Mouse (Mus musculus) stomach, postnatal 0 days (tissue): ENCODE results near the gene Coq2. TPM values are rescaled to one million over a fixed set of nuclear protein-coding genes. Genes with fewer than 3 reads are reported as not detected.
A peak's percentile ranks its signal among the peaks of the same experiment; 100 is the strongest.

ENCODE experiments used
- ATAC-seq: fragments of 200-750 bp; cut with Nextera tagmentation; 2 replicates; pipeline ENCODE4 v1.8.0; 2017; ENCODE audit not compliant: low FRiP score, low TSS enrichment
- DNase-seq: peaks from one replicate; pipeline ENCODE4 v3.0.0-alpha.2; 2016; ENCODE audit warnings: low spot score
- H3K27ac ChIP-seq: fragments of 300-500 bp; sonication (generic); replicated peaks from 2 replicates; pipeline ENCODE4 v1.5.1; 2014; ENCODE audit warnings: mild to moderate bottlenecking, control low read depth
- H3K27me3 ChIP-seq: fragments of 300-500 bp; sonication (generic); 2 replicates; pipeline ENCODE4 v1.6.1; 2014; ENCODE audit warnings: low read length; ENCODE audit not compliant: control insufficient read depth, insufficient read depth
- H3K36me3 ChIP-seq: fragments of 300-500 bp; sonication (generic); 2 replicates; pipeline ENCODE4 v1.6.1; 2014; ENCODE audit warnings: low read length, mixed read lengths; ENCODE audit not compliant: control insufficient read depth, insufficient read depth
- H3K4me1 ChIP-seq: fragments of 300-500 bp; sonication (generic); replicated peaks from 2 replicates; pipeline ENCODE4 v1.6.1; 2014; ENCODE audit warnings: antibody characterized with exemption; ENCODE audit not compliant: control insufficient read depth, insufficient read depth
- H3K4me2 ChIP-seq: fragments of 300-500 bp; sonication (generic); replicated peaks from 2 replicates; pipeline ENCODE4 v1.6.1; 2014; ENCODE audit warnings: low read depth, mild to moderate bottlenecking, control low read depth, moderate library complexity
- H3K4me3 ChIP-seq: fragments of 300-500 bp; sonication (generic); 2 replicates; pipeline ENCODE4 v1.5.1; 2014; ENCODE audit warnings: low read depth, low read length, control low read depth
- H3K9ac ChIP-seq: fragments of 300-500 bp; sonication (generic); 2 replicates; pipeline ENCODE4 v1.6.1; 2014; ENCODE audit warnings: mild to moderate bottlenecking, low read length, control low read depth, mixed read lengths
- H3K9me3 ChIP-seq: fragments of 300-500 bp; sonication (generic); 2 replicates; pipeline ENCODE4 v1.6.1; 2016; ENCODE audit warnings: low read length; ENCODE audit not compliant: control insufficient read depth
- CTCF ChIP-seq: IDR thresholded peaks from 2 replicates; pipeline ENCODE4 v1.5.1; 2016; ENCODE audit warnings: antibody characterized with exemption, low read depth, mild to moderate bottlenecking, moderate library complexity
- EP300 ChIP-seq: optimal IDR thresholded peaks from 2 replicates; pipeline ENCODE3; 2016; ENCODE audit warnings: antibody characterized with exemption
- WGBS: fragments of 180-500 bp; shearing (Covaris S2); extraction: QIAGEN DNeasy Blood & Tissue Kit; methylation state at CpG from one replicate; pipeline ENCODE4 v1.1.7; 2014; 5-methylcytosine and 5-hydroxymethylcytosine counted together
- polyA plus RNA-seq: library from polyadenylated mRNA; unstranded; fragments of >200 nt; fragmentation: Nextera tagmentation; extraction: Ambion mirVana; gene quantifications from 2 replicates; pipeline ENCODE4 v1.2.1, GENCODE M21; 2015

Gene Coq2
- polyA plus RNA-seq, 1 experiment from 2014 or later = 52.1 TPM

DNA sequence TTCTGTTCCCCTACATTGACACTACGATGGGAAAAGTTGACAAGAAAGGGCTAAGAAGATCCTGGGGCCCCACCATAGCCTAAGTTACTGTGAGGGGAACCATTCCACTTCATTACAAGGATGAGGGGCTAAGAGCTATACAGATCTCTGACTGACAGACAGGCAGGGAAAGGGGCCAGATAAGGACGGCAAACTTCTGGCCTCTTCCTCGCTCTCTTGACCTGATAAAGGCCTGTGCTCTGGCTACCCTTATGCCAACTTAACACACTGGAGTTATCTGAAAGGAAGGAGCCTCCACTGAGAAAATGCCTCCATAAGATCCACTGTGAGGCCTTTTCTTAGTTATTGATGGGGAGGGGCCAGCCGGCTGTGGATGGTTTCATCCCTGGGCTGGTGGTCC lies 39.0 kb downstream of the Coq2 start:
- no peaks in the 10 kb centered on the region for H3K4me1 ChIP-seq
- H3K27ac ChIP-seq = peak overlapping the region; percentile 65; the same call in 1 of the 2 replicates
- no peak for ATAC-seq
- H3K9ac ChIP-seq = no peak overlapping the region
- no peaks in the 10 kb centered on the region for H3K27me3 ChIP-seq
- TF ChIP-seq EP300 = no peak
- no peak for TF ChIP-seq CTCF
- no peak for DNase-seq
- 92% methylated on average over 4 of the region's 4 CpGs for WGBS
- no peak overlapping the region for H3K4me2 ChIP-seq
- no peak overlapping the region for H3K4me3 ChIP-seq
- H3K9me3 ChIP-seq = no peaks in the 10 kb centered on the region
- H3K36me3 ChIP-seq = no peaks in the 10 kb centered on the region

DNA sequence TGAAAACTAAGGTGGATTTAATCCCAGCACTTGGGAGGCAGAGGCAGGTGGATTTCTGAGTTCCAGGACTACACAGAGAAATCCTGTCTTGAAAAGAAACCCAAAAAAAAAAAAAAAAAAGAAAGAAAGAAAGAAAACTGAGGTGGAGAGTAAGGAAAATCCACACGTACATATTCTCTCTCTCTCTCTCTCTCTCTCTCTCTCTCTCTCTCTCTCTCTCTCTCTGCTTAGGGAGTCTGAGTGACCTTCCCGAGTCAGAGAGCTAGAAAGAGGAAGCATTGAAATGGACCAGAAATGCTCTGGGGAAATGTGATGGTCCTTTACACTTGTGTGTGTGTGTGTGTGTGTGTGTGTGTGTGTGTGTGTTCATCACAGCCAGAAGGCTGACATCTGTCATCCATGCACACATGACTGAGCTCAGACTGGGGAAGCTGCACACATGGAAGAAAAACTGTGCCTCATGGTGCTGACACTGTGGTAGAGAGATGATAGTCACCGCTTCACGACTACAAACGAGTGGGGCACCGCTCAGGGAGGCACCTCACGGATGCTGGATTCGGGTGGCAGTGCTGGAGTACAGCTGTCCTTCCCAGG lies 40.0 kb downstream of the Coq2 start:
- Histone ChIP-seq H3K27me3 (no peaks in the 10 kb centered on the region), H3K36me3 (no peaks in the 10 kb centered on the region), H3K27ac (no peak overlapping the region), H3K9ac (no peak overlapping the region), H3K4me1 (no peaks in the 10 kb centered on the region), H3K4me3 (no peak overlapping the region), H3K9me3 (no peaks in the 10 kb centered on the region), H3K4me2 (no peak overlapping the region)
- DNase-seq (no peak), ATAC-seq (no peak)
- no peak for TF ChIP-seq EP300
- 86% methylated on average over 8 of the region's 8 CpGs for WGBS

DNA sequence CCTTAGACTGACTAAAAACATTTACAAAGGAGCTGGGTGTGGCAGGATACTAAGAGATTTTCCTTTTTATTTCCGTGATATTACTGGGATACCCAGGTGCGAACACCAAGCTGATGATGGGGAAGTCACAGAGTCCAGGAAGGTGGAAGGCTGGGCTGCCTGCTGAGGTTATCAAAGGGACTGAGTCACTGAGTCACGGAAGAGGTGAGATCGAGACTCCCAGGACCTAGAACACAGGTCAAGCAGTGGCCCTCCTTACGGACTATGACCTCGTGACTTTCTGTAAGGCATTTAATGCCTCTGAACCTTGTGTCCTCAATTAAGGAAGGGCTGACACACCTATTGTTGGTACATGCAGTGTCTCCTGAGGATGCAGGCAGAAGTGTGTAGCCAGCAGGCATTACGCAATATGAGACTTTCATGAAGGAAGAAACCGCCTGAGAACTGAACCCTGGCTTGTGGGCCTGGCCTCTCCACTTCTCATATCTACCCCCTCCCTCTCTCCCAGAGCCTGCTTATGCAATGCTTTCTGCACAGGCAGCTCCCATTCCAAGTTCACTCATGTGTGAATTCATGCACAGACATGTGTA lies 42.3 kb downstream of the Coq2 start:
- H3K9ac ChIP-seq = no peak overlapping the region
- peak; percentile 95 for ATAC-seq
- H3K27ac ChIP-seq = peak overlapping the region; percentile 72
- no peak for TF ChIP-seq CTCF
- no peak for TF ChIP-seq EP300
- H3K27me3 ChIP-seq = no peaks in the 10 kb centered on the region
- 52% methylated on average over 8 of the region's 8 CpGs for WGBS
- DNase-seq = peak; percentile 62
- H3K36me3 ChIP-seq = no peaks in the 10 kb centered on the region
- no peaks in the 10 kb centered on the region for H3K4me1 ChIP-seq
- H3K4me2 ChIP-seq = no peak overlapping the region
- no peaks in the 10 kb centered on the region for H3K9me3 ChIP-seq
- no peak overlapping the region for H3K4me3 ChIP-seq

DNA sequence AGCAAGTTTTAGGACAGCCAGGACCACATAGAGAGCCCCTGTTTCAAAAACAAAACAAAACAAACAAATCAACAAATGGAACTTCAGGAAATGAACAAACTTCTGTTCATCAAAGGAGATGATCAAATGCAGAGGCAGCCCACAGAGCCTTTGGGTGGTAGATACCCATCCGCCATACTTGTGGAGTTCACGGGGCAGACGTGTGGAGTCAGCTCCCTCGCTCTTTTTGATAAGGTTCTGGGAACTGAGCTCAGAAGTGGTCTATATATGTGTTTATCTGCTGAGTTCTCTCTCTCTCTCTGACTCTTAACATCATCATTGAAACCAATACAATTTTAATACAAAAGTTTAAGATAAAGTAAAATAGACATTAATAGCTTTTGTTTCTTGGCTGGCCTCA lies 46.1 kb downstream of the Coq2 start:
- TF ChIP-seq CTCF (no peak), EP300 (no peak)
- DNase-seq = no peak
- 89% methylated on average over 4 of the region's 4 CpGs for WGBS
- H3K4me1 ChIP-seq = no peaks in the 10 kb centered on the region
- no peaks in the 10 kb centered on the region for H3K27me3 ChIP-seq
- no peak overlapping the region for H3K4me3 ChIP-seq
- H3K9me3 ChIP-seq = no peaks in the 10 kb centered on the region
- no peak overlapping the region for H3K9ac ChIP-seq
- no peak overlapping the region for H3K27ac ChIP-seq
- no peak overlapping the region for H3K4me2 ChIP-seq
- H3K36me3 ChIP-seq = no peaks in the 10 kb centered on the region
- ATAC-seq = no peak

DNA sequence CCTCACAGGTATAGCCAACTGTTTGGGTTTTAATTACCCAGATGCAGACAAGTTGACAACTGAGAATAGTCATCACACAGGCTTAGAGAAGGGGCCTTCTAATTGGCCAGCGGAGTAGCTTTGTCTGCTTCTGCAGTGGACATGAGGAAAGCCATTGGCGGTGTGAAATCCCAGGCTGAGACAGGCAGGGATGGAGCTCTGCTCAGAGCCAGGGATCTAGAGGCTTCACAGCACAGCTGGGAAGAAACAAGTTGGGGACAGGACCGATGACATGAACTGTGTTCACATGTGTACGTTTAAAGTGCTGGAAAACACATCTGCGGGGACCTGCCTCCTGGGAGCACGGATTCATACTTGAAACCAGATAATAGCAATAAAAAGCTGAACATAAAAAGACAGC lies 48.4 kb downstream of the Coq2 start:
- TF ChIP-seq EP300 (no peak), CTCF (no peak)
- 39% methylated on average over 6 of the region's 6 CpGs for WGBS
- Histone ChIP-seq H3K9me3 (no peaks in the 10 kb centered on the region), H3K4me1 (no peaks in the 10 kb centered on the region), H3K27me3 (no peaks in the 10 kb centered on the region), H3K27ac (0 out of 2 replicates have a peak overlapping the region, but pooled peaks have one; percentile 18), H3K9ac (peak overlapping the region; percentile 18; the same call in 1 of the 2 replicates), H3K4me2 (no peak overlapping the region), H3K4me3 (no peak overlapping the region), H3K36me3 (no peaks in the 10 kb centered on the region)
- ATAC-seq (no peak), DNase-seq (no peak)

DNA sequence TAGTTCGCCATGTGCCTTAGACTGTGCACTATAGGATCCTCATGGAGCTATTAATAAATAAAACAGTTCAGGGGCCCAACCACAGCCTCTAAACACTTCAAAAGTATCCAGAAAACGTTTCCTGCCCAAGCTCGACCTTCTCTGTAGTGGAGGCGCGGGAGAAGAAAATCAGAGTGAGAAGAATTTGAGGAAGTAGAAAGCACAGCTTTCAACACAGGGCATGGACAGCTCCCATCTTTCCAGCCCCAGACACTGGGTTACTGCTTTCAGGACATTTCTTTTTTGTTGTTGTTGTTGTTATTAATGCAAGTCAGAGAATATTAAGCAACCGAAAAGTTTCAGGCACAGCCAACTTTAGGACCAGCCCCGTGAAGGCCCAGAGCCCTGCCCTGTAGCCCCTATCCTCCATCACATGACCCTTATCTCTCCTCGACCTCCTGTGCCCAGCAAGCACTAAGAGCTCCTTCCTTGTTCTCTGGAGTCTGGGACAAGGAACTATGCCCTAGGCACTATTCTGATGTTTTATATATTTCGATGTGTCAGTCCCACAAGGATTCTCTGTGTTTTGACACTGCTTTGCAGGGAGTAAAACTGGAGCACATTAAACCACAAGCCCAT lies 50.1 kb downstream of the Coq2 start:
- no peak for DNase-seq
- no peak overlapping the region for H3K9ac ChIP-seq
- WGBS = 67% methylated on average over 9 of the region's 9 CpGs

More for the DNA sequence above, 50.1 kb downstream of the Coq2 start:
- Histone ChIP-seq H3K36me3 (no peaks in the 10 kb centered on the region), H3K4me2 (no peak overlapping the region), H3K27ac (peak overlapping the region; percentile 41), H3K4me3 (no peak overlapping the region), H3K27me3 (no peaks in the 10 kb centered on the region), H3K9me3 (no peaks in the 10 kb centered on the region), H3K4me1 (no peaks in the 10 kb centered on the region)
- TF ChIP-seq CTCF (no peak), EP300 (no peak)
- ATAC-seq = no peak
